In genomic region chr9:44721154-44721876, GRCm38 (mm10) we compare ENCODE assay signal across 8 mouse cellular contexts. TPM values are rescaled to one million over a fixed set of nuclear protein-coding genes. Genes with fewer than 3 reads are reported as not detected.
DNase-seq lines count a peak whose midpoint lies in the region; ATAC-seq and TF ChIP-seq lines count a peak whose summit lies in the region.

No protein-coding gene starts in this region.

- H3K9me3 ChIP-seq in embryonic facial prominence, embryonic 10.5 days, result no peaks in the 10 kb centered on the region
- H3K9me3 ChIP-seq in limb, embryonic 11.5 days (ENCODE audit: control insufficient read depth, low read length), result no peaks in the 10 kb centered on the region
- H3K9me3 ChIP-seq in midbrain, embryonic 12.5 days, result no peaks in the 10 kb centered on the region

- H3K4me3 ChIP-seq in embryonic facial prominence, embryonic 10.5 days, result peak overlapping the region; percentile 75
- peak overlapping the region; percentile 60 for H3K4me3 ChIP-seq in limb, embryonic 11.5 days (ENCODE audit: low read depth, low read length)
- H3K4me3 ChIP-seq in midbrain, embryonic 12.5 days, result peak overlapping the region; percentile 76
- peak overlapping the region; percentile 47; the same call in 1 of the 2 replicates for H3K4me3 ChIP-seq in spleen, adult 2 months (ENCODE audit: extremely low read depth, insufficient read depth, insufficient read length)

- peak overlapping the region; percentile 64 for H3K4me2 ChIP-seq in limb, embryonic 11.5 days (ENCODE audit: low read depth, severe bottlenecking)
- H3K4me2 ChIP-seq in midbrain, embryonic 12.5 days (replicated peaks), result peak overlapping the region; percentile 83

- peaks cover 43% of the 10 kb centered on the region for H3K36me3 ChIP-seq in embryonic facial prominence, embryonic 10.5 days (replicated peaks)
- peaks cover 6% of the 10 kb centered on the region; the same call in 1 of the 2 replicates for H3K36me3 ChIP-seq in limb, embryonic 11.5 days (ENCODE audit: control insufficient read depth, insufficient read depth, low read length)
- H3K36me3 ChIP-seq in midbrain, embryonic 12.5 days, result peaks cover 14% of the 10 kb centered on the region
- no peaks in the 10 kb centered on the region for H3K36me3 ChIP-seq in spleen, adult 2 months (ENCODE audit: control insufficient read depth, insufficient read depth, low read length)

- WGBS in embryonic facial prominence, embryonic 10.5 days, result under 1% methylated on average over 40 of the region's 40 CpGs
- under 1% methylated on average over 40 of the region's 40 CpGs for WGBS in limb, embryonic 11.5 days
- 1% methylated on average over 39 of the region's 40 CpGs for WGBS in midbrain, embryonic 12.5 days
- 1% methylated on average over 39 of the region's 40 CpGs for WGBS in spleen, adult 2 months

- peak; percentile 85 for DNase-seq in 3T3-L1 (ENCODE audit: low read depth, low spot score)
- DNase-seq in adrenal gland, adult 8-10 months, result peak; percentile 83
- peak; percentile 92 for DNase-seq in embryonic facial prominence, embryonic 10.5 days (ENCODE audit: low spot score)
- DNase-seq in heart, adult 18-20 months, result peak; percentile 93 to 95
- DNase-seq in kidney, adult 18-20 months, result peak; percentile 89
- peak; percentile 88 for DNase-seq in limb, embryonic 11.5 days (ENCODE audit: low spot score)
- DNase-seq in spleen, adult 2 months (ENCODE audit: low read depth in 1 of 2, low spot score in 2 of 2), result peak in 1 of 2 experiments; percentile 25

- H3K27me3 ChIP-seq in embryonic facial prominence, embryonic 10.5 days (replicated peaks; ENCODE audit: low read depth, poor library complexity, severe bottlenecking), result no peaks in the 10 kb centered on the region
- H3K27me3 ChIP-seq in limb, embryonic 11.5 days (ENCODE audit: control insufficient read depth, insufficient read depth, low read length), result no peaks in the 10 kb centered on the region
- peaks cover under 1% of the 10 kb centered on the region; the same call in 1 of the 2 replicates for H3K27me3 ChIP-seq in midbrain, embryonic 12.5 days
- H3K27me3 ChIP-seq in spleen, adult 2 months (ENCODE audit: control insufficient read depth, insufficient read depth, low read length), result no peaks in the 10 kb centered on the region

- peak overlapping the region; percentile 86 for H3K27ac ChIP-seq in embryonic facial prominence, embryonic 10.5 days (replicated peaks)
- peak overlapping the region; percentile 38 for H3K27ac ChIP-seq in limb, embryonic 11.5 days (replicated peaks; ENCODE audit: low read depth, low read length)
- H3K27ac ChIP-seq in midbrain, embryonic 12.5 days (replicated peaks), result peak overlapping the region; percentile 85
- H3K27ac ChIP-seq in spleen, adult 2 months (ENCODE audit: insufficient read depth, low read length), result no peak overlapping the region

- peak; percentile 85 for ATAC-seq in limb, embryonic 11.5 days (ENCODE audit: insufficient number of reproducible peaks, low FRiP score, low TSS enrichment, low read depth)
- ATAC-seq in midbrain, embryonic 12.5 days (ENCODE audit: low FRiP score, low read depth), result peak; percentile 90

- no peak for TF ChIP-seq CTCF in spleen, adult 2 months (IDR thresholded peaks at IDR 0.05; ENCODE audit: extremely low read depth, insufficient read depth, insufficient read length, insufficient replicate concordance)

- peaks cover 76% of the 10 kb centered on the region for H3K4me1 ChIP-seq in embryonic facial prominence, embryonic 10.5 days
- H3K4me1 ChIP-seq in limb, embryonic 11.5 days (ENCODE audit: control insufficient read depth, insufficient read depth, low read length), result peaks cover 13% of the 10 kb centered on the region
- peaks cover 67% of the 10 kb centered on the region for H3K4me1 ChIP-seq in midbrain, embryonic 12.5 days
- peaks cover 10% of the 10 kb centered on the region for H3K4me1 ChIP-seq in spleen, adult 2 months (ENCODE audit: control insufficient read depth, insufficient read depth, insufficient read length)

- no peak for TF ChIP-seq POLR2A in spleen, adult 2 months (IDR thresholded peaks at IDR 0.05; ENCODE audit: low read depth, low read length)

- peak overlapping the region; percentile 67 for H3K9ac ChIP-seq in limb, embryonic 11.5 days (ENCODE audit: low read length)
- peak overlapping the region; percentile 89 for H3K9ac ChIP-seq in midbrain, embryonic 12.5 days (replicated peaks)

RNA-seq across cellular contexts. Expression of gene Phldb1, which starts 13.7 kb away (rescaled TPM):
- total RNA-seq in adrenal gland, adult 8-10 months (2022), result 10 to 100 TPM; 31.7 to 64.7 (median 48.5) TPM
- polyA plus RNA-seq in embryonic facial prominence, embryonic 10.5 days (2016; fragmentation: Nextera tagmentation; extraction: Ambion mirVana), result 48.4 and 51.1 TPM in 2 replicates
- total RNA-seq in heart, adult 18-20 months (2021), result 100 to 1,000 TPM; 109 to 125 TPM
- polyA plus RNA-seq in limb, embryonic 11.5 days (2014; fragmentation: Nextera tagmentation; extraction: Ambion mirVana), result 41.6 and 44.1 TPM in 2 replicates
- 72.8 and 74.5 TPM in 2 replicates for polyA plus RNA-seq in midbrain, embryonic 12.5 days (2016; fragmentation: Nextera tagmentation; extraction: Ambion mirVana)
- 12.3 and 16.0 TPM in 2 replicates for polyA plus RNA-seq in spleen, adult 2 months (2012; rRNA removed)

RNA-seq across cellular contexts. Expression of gene Arcn1, which starts 46.3 kb away (rescaled TPM):
- 100 to 1,000 TPM; 172 to 185 (median 176) TPM for total RNA-seq in adrenal gland, adult 8-10 months (2022)
- polyA plus RNA-seq in embryonic facial prominence, embryonic 10.5 days (2016; fragmentation: Nextera tagmentation; extraction: Ambion mirVana), result 169 and 171 TPM in 2 replicates
- total RNA-seq in heart, adult 18-20 months (2021), result 10 to 100 TPM; 82.7 to 82.8 TPM
- 209 and 223 TPM in 2 replicates for polyA plus RNA-seq in limb, embryonic 11.5 days (2014; fragmentation: Nextera tagmentation; extraction: Ambion mirVana)
- 175 and 179 TPM in 2 replicates for polyA plus RNA-seq in midbrain, embryonic 12.5 days (2016; fragmentation: Nextera tagmentation; extraction: Ambion mirVana)
- 18.1 and 18.7 TPM in 2 replicates for polyA plus RNA-seq in spleen, adult 2 months (2012; rRNA removed)

RNA-seq across cellular contexts. Expression of gene Ift46, which starts 46.4 kb away (rescaled TPM):
- total RNA-seq in adrenal gland, adult 8-10 months (2022), result 100 to 1,000 TPM in 2 of 4 experiments, 10 to 100 TPM in 2; 77.7 to 116 (median 99.6) TPM
- 133 and 139 TPM in 2 replicates for polyA plus RNA-seq in embryonic facial prominence, embryonic 10.5 days (2016; fragmentation: Nextera tagmentation; extraction: Ambion mirVana)
- total RNA-seq in heart, adult 18-20 months (2021), result 10 to 100 TPM; 18.1 to 29.7 TPM
- polyA plus RNA-seq in limb, embryonic 11.5 days (2014; fragmentation: Nextera tagmentation; extraction: Ambion mirVana), result 134 and 152 TPM in 2 replicates
- 156 TPM in 2 replicates for polyA plus RNA-seq in midbrain, embryonic 12.5 days (2016; fragmentation: Nextera tagmentation; extraction: Ambion mirVana)
- 14.6 and 22.1 TPM in 2 replicates for polyA plus RNA-seq in spleen, adult 2 months (2012; rRNA removed)

RNA-seq across cellular contexts. Expression of gene Treh, which starts 48.3 kb away (rescaled TPM):
- not detected for total RNA-seq in adrenal gland, adult 8-10 months (2022)
- polyA plus RNA-seq in embryonic facial prominence, embryonic 10.5 days (2016; fragmentation: Nextera tagmentation; extraction: Ambion mirVana), result not detected in 2 replicates
- total RNA-seq in heart, adult 18-20 months (2021), result not detected
- polyA plus RNA-seq in limb, embryonic 11.5 days (2014; fragmentation: Nextera tagmentation; extraction: Ambion mirVana), result not detected in 2 replicates
- not detected in 2 replicates for polyA plus RNA-seq in midbrain, embryonic 12.5 days (2016; fragmentation: Nextera tagmentation; extraction: Ambion mirVana)
- not detected in 2 replicates for polyA plus RNA-seq in spleen, adult 2 months (2012; rRNA removed)
